Mouse (Mus musculus): Measurements from ENCODE around the gene Foxp1.

GRCm38 (mm10) chr6:98959333-98959732 lies 563.2 kb downstream of the Foxp1 start:
- TF ChIP-seq CTCF (IDR thresholded peaks at IDR 0.05; ENCODE audit: borderline replicate concordance, extremely low read depth, insufficient read depth, insufficient read length) (no peak), POLR2A (IDR thresholded peaks at IDR 0.05; ENCODE audit: borderline replicate concordance, extremely low read depth, insufficient read depth, insufficient read length, poor library complexity, severe bottlenecking) (no peak)

Measured in brain, embryonic 14.5 days (tissue).